Mouse (Mus musculus) hindbrain, embryonic 14.5 days (tissue): Measurements from ENCODE around the gene Vstm2l. TPM values are rescaled to one million over a fixed set of nuclear protein-coding genes. Genes with fewer than 3 reads are reported as not detected.
A peak's percentile ranks its signal among the peaks of the same experiment; 100 is the strongest.

Experiments used
- ATAC-seq: fragments of 200-750 bp; cut with Nextera tagmentation; 2 replicates; pipeline ENCODE4 v1.8.0; 2017; ENCODE audit warnings: moderate number of reproducible peaks, mild to moderate bottlenecking, moderate TSS enrichment, moderate library complexity; ENCODE audit not compliant: low FRiP score
- DNase-seq: peaks from one replicate; pipeline ENCODE4 v3.0.0-alpha.2; 2015; ENCODE audit warnings: low spot score
- H3K27ac ChIP-seq: fragments of 300-500 bp; sonication (generic); 2 replicates; pipeline ENCODE4 v1.5.1; 2014; ENCODE audit warnings: mild to moderate bottlenecking, moderate library complexity
- H3K27me3 ChIP-seq: fragments of 300-500 bp; sonication (generic); 2 replicates; pipeline ENCODE4 v1.6.1; 2014; ENCODE audit warnings: mild to moderate bottlenecking, low read length, mixed read lengths; ENCODE audit not compliant: control insufficient read depth, insufficient read depth
- H3K36me3 ChIP-seq: fragments of 300-500 bp; sonication (generic); replicated peaks from 2 replicates; pipeline ENCODE4 v1.6.1; 2014; ENCODE audit not compliant: control insufficient read depth, insufficient read depth
- H3K4me1 ChIP-seq: fragments of 300-500 bp; sonication (generic); replicated peaks from 2 replicates; pipeline ENCODE4 v1.6.1; 2014; ENCODE audit warnings: antibody characterized with exemption, low read length, mixed read lengths; ENCODE audit not compliant: control insufficient read depth, insufficient read depth
- H3K4me2 ChIP-seq: fragments of 300-500 bp; sonication (generic); replicated peaks from 2 replicates; pipeline ENCODE4 v1.6.1; 2014; ENCODE audit warnings: mild to moderate bottlenecking, moderate library complexity
- H3K4me3 ChIP-seq: fragments of 300-500 bp; sonication (generic); replicated peaks from 2 replicates; pipeline ENCODE4 v1.5.1; 2014; ENCODE audit warnings: mild to moderate bottlenecking, low read length
- H3K9ac ChIP-seq: fragments of 300-500 bp; sonication (generic); 2 replicates; pipeline ENCODE4 v1.6.1; 2014
- H3K9me3 ChIP-seq: fragments of 300-500 bp; sonication (generic); 2 replicates; pipeline ENCODE4 v1.6.1; 2016; ENCODE audit warnings: low read length; ENCODE audit not compliant: control insufficient read depth
- WGBS: fragments of 180-500 bp; shearing (Covaris S2); extraction: QIAGEN DNeasy Blood & Tissue Kit; methylation state at CpG from one replicate; pipeline ENCODE4 v1.1.7; 2014; 5-methylcytosine and 5-hydroxymethylcytosine counted together
- polyA plus RNA-seq: library from polyadenylated mRNA; unstranded; fragments of >200 nt; fragmentation: Nextera tagmentation; extraction: Ambion mirVana; gene quantifications from 2 replicates; pipeline ENCODE4 v1.2.1, GENCODE M21; 2014

Gene Vstm2l
- 48.4 and 48.9 TPM in 2 replicates for polyA plus RNA-seq

GRCm38 (mm10) chr2:157914105-157914764 lies at the start of gene Vstm2l:
Gene Vstm2l, plus strand, starts transcription at chr2:157914653.
- 2% methylated on average over 39 of the region's 62 CpGs for WGBS
- H3K4me2 ChIP-seq = peak within 1 kb of the TSS; percentile 66
- DNase-seq = peak; percentile 78
- H3K36me3 ChIP-seq = no peaks in the 10 kb centered on the region
- H3K9me3 ChIP-seq = no peaks in the 10 kb centered on the region
- H3K4me1 ChIP-seq = peaks cover 55% of the 10 kb centered on the region
- peaks cover 29% of the 10 kb centered on the region; the same call in 1 of the 2 replicates for H3K27me3 ChIP-seq
- peak within 1 kb of the TSS; percentile 76 for H3K4me3 ChIP-seq
- ATAC-seq = peak; percentile 34; the same call in 1 of the 2 replicates
- H3K27ac ChIP-seq = peak within 1 kb of the TSS; percentile 89
- H3K9ac ChIP-seq = peak within 1 kb of the TSS; percentile 67

- H3K4me2 ChIP-seq = no peak overlapping the region
- H3K9me3 ChIP-seq = no peaks in the 10 kb centered on the region
- H3K4me3 ChIP-seq = no peak overlapping the region
- H3K9ac ChIP-seq = no peak overlapping the region
- peaks cover 3% of the 10 kb centered on the region; the same call in 1 of the 2 replicates for H3K4me1 ChIP-seq
- no peak for DNase-seq
- no peak overlapping the region; the same call in 1 of the 2 replicates for H3K27ac ChIP-seq
- ATAC-seq = no peak
- H3K36me3 ChIP-seq = no peaks in the 10 kb centered on the region
- no peaks in the 10 kb centered on the region for H3K27me3 ChIP-seq
- WGBS = 93% methylated on average over 3 of the region's 3 CpGs
These were observed 47.3 kb upstream of the Vstm2l start for GRCm38 (mm10) chr2:157867126-157867525.

DNA sequence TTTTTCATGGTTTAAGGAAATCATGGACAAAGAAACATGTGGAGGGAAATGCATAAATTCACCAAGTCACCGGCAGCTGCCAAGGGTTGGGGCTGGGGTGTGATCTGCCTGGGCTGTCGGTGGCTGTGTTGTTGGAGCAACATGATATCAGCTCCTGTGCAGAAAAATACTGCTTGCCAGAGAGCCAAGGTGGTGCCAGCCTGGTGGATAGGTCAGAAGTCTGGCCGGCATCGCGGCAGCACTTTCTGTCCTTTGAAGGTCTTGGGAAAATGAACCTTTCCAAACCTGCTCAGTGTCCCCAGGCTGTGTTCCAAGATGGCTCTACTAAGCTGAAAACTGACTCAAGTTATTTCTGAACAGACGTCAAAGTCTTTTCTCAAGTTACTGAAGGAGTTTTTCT lies 44.2 kb upstream of the Vstm2l start:
- no peak for ATAC-seq
- Histone ChIP-seq H3K36me3 (0 out of 2 replicates have a peak, but pooled peaks cover 7% of the 10 kb centered on the region), H3K9ac (no peak overlapping the region), H3K4me1 (peaks cover 3% of the 10 kb centered on the region; the same call in 1 of the 2 replicates), H3K27ac (no peak overlapping the region), H3K9me3 (no peaks in the 10 kb centered on the region), H3K27me3 (no peaks in the 10 kb centered on the region), H3K4me2 (no peak overlapping the region), H3K4me3 (no peak overlapping the region)
- 89% methylated on average over 6 of the region's 6 CpGs for WGBS
- no peak for DNase-seq

DNA sequence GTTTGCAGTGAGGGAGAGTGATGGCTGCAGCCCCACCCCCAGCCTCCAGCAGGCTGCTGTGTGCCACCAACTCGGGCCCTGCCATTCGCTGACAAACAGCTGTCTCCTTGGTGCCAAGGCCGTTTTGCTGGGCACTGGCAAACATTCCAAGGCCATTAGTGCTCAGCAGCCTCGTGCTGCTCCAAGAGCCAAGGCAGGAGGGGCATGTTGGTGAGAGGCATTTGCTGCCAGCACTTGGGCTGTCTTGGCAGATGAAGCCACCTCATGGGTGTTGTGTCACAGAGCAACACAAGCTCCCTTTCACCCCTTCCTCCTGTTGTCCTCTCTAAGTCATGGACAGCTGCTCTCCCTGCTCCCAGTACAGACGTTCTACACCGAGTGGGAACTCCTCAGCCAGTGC lies 41.2 kb upstream of the Vstm2l start:
- peaks cover 2% of the 10 kb centered on the region; the same call in 1 of the 2 replicates for H3K4me1 ChIP-seq
- 68% methylated on average over 6 of the region's 6 CpGs for WGBS

GRCm38 (mm10) chr2:157873691-157874090 lies 40.8 kb upstream of the Vstm2l start:
- no peaks in the 10 kb centered on the region for H3K27me3 ChIP-seq
- no peak for ATAC-seq
- DNase-seq = no peak
- H3K27ac ChIP-seq = 0 out of 2 replicates have a peak overlapping the region, but pooled peaks have one; percentile 36
- H3K9me3 ChIP-seq = no peaks in the 10 kb centered on the region
- H3K9ac ChIP-seq = no peak overlapping the region
- 0 out of 2 replicates have a peak, but pooled peaks cover 7% of the 10 kb centered on the region for H3K36me3 ChIP-seq
- H3K4me1 ChIP-seq = no peaks in the 10 kb centered on the region
- H3K4me3 ChIP-seq = no peak overlapping the region
- H3K4me2 ChIP-seq = no peak overlapping the region
- 70% methylated on average over 1 of the region's 1 CpGs for WGBS

More for the DNA sequence above, 41.2 kb upstream of the Vstm2l start:
- DNase-seq (no peak), ATAC-seq (peak; percentile 48; the same call in 1 of the 2 replicates)
- H3K27me3 ChIP-seq = no peaks in the 10 kb centered on the region
- H3K4me2 ChIP-seq = no peak overlapping the region
- no peaks in the 10 kb centered on the region for H3K9me3 ChIP-seq
- H3K4me3 ChIP-seq = no peak overlapping the region
- no peak overlapping the region for H3K9ac ChIP-seq
- 0 out of 2 replicates have a peak, but pooled peaks cover 7% of the 10 kb centered on the region for H3K36me3 ChIP-seq
- no peak overlapping the region for H3K27ac ChIP-seq

DNA sequence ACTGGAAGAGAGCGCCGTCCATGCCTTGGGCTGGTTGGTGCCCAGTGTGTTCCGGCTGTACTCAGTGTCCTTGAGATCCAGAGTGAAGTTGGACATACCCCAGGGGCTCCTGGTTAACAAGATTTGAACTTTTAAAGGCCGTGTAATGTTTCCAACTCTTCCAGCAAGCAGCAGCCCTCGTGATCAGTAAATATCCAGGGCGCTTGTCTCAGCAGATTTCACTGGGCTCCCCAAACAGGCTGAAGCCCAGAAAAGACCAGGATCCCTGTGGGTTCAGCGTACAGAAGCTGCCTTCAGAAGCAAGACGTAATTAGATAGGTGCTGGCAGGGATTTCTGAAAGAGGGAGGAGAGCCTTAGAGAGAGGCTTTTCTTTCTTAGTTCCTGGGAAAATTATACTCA lies 39.3 kb upstream of the Vstm2l start:
- 78% methylated on average over 8 of the region's 8 CpGs for WGBS
- H3K4me2 ChIP-seq = no peak overlapping the region
- peak overlapping the region; percentile 29; the same call in 1 of the 2 replicates for H3K27ac ChIP-seq
- H3K4me1 ChIP-seq = no peaks in the 10 kb centered on the region
- 0 out of 2 replicates have a peak, but pooled peaks cover 7% of the 10 kb centered on the region for H3K36me3 ChIP-seq
- H3K4me3 ChIP-seq = no peak overlapping the region
- DNase-seq (no peak), ATAC-seq (no peak)
- H3K27me3 ChIP-seq = no peaks in the 10 kb centered on the region
- no peaks in the 10 kb centered on the region for H3K9me3 ChIP-seq
- H3K9ac ChIP-seq = no peak overlapping the region

DNA sequence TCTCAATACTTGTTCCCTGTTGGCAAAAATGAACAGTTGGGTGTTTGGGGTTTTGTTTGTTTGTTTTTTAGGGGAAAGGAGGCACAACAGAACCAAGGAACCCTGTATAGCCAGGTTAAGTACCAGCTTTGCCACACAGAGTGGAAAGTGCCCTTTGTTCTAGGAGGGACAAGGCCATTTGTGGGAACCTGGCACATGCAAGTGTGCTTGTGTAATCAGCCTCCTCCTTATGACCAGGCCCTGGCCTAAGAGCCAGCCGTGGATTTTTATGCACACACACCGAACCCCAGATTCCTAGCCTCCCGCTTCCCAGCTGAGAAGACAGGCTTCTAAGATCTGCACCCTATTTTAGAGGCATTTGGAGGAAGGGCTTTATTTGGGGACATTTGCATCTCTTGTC lies 37.1 kb upstream of the Vstm2l start:
- Histone ChIP-seq H3K9me3 (no peaks in the 10 kb centered on the region), H3K4me2 (no peak overlapping the region), H3K36me3 (0 out of 2 replicates have a peak, but pooled peaks cover 5% of the 10 kb centered on the region), H3K4me1 (peaks cover 15% of the 10 kb centered on the region), H3K27me3 (no peaks in the 10 kb centered on the region), H3K4me3 (no peak overlapping the region), H3K9ac (no peak overlapping the region), H3K27ac (no peak overlapping the region)
- 95% methylated on average over 3 of the region's 3 CpGs for WGBS
- no peak for DNase-seq
- ATAC-seq = no peak

DNA sequence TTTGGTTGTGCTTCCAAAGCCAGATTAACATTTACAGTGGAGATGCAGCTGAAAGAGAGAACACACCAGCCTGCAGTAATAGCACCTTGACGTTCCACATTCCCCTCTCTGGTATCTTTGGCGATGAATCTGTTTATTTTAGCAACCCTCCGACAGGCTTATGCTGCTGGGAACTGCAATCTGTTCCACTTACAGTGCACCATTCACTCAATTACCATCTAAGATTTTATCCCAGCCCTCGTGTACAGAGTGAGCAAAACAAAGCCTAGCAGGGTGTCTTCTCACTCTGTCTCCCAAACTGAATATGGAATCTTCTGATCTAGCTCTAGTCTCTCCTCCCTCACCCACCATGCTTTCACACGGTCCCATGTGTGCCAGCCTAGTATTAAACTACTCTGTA lies 36.5 kb upstream of the Vstm2l start:
- Histone ChIP-seq H3K4me1 (peaks cover 15% of the 10 kb centered on the region), H3K4me3 (no peak overlapping the region), H3K9ac (no peak overlapping the region), H3K27ac (no peak overlapping the region), H3K27me3 (no peaks in the 10 kb centered on the region), H3K9me3 (no peaks in the 10 kb centered on the region), H3K36me3 (no peaks in the 10 kb centered on the region), H3K4me2 (no peak overlapping the region)
- ATAC-seq = no peak
- DNase-seq = no peak
- 68% methylated on average over 5 of the region's 5 CpGs for WGBS

- Histone ChIP-seq H3K4me1 (peaks cover 27% of the 10 kb centered on the region), H3K4me2 (no peak overlapping the region), H3K27me3 (no peaks in the 10 kb centered on the region), H3K36me3 (peaks cover 21% of the 10 kb centered on the region), H3K9me3 (no peaks in the 10 kb centered on the region), H3K9ac (no peak overlapping the region), H3K4me3 (no peak overlapping the region), H3K27ac (peak overlapping the region; percentile 62)
- DNase-seq (no peak), ATAC-seq (no peak)
- 21% methylated on average over 11 of the region's 11 CpGs for WGBS
These were observed 32.5 kb upstream of the Vstm2l start for GRCm38 (mm10) chr2:157881939-157882338.
